Mouse (Mus musculus): ENCODE data around the gene Dnah11. TPM values are rescaled to one million over a fixed set of nuclear protein-coding genes. Genes with fewer than 3 reads are reported as not detected.

Dnah11 gene
- 0.23 TPM for total RNA-seq (2023)

DNA sequence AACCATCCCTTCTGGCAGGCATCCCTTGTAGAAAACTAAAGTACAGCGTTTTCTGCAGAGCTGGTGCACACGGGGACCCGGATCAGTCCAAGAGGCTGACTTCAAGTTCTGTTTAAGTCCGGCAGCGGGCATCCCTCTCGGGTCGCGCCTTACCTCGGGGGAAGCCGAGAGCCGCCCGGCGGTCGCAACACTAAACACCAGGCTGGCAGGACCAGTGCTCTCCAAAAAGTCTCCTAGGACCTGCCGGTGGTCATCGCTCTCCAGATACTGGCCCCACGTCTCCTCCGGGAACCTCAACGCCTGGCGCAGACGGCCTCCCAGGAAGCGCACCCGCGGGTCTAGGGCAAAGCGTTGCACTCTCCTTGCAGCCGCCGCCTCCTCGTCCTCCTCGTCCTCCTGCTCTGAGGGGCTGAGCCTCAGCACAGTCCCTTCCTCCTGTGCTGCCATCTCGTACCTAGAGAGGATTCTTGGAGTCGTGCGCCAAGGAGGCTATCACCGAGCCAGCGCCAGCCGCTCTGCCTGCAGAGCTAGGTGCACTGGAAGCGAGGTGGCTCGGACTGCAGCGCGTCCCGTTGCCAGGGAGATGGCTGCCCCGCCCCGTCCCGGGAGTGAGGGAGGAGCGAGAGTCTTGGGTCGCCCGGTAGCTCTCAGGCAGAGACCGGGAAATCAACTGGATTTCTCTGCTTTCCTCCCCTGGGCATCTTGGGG lies at the start of gene Dnah11:
TSS of gene Dnah11 (minus strand) at position 658 of the 708 bp plus-strand sequence.

Other genes with a start within 250 kb of the Dnah11 start
- 108 TPM for gene Sp4, start 102.4 kb upstream of the Dnah11 start, total RNA-seq (2023)